Mouse (Mus musculus): ENCODE data around the gene Itpr3. TPM values are rescaled to one million over a fixed set of nuclear protein-coding genes. Genes with fewer than 3 reads are reported as not detected.

Gene Itpr3
- total RNA-seq, 2 experiments from 2014 or later: 1.9 to 2.0 TPM

DNA sequence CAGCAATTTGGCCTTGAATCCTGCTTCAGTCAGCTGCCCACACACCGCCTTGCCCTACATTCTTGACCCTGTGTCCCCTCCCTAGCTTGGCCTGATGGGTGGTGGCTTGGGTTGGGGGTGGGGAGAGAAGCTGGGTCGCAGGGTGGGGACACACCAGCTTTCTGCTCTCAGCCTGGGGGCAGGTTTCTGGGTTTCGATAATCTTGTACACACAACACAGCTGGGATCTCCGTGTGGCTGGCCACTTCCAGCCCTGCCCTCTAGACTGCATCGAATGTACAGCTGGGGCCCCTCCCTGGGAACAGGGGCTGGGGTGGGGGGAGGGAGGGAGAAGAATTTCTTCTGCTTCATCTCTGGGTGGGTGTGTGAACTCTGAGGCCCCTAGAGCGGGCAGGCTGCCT, 6.6 kb downstream of the Itpr3 start:
- intact Hi-C loops (cut with DNase I): no loop called here
- DNase-seq (ENCODE audit: low spot score in 2 of 2): no peak

- intact Hi-C loops (cut with DNase I): no loop called here
- no peak for DNase-seq (ENCODE audit: low spot score in 2 of 2)
These were observed 7.1 kb downstream of the Itpr3 start for GRCm38 (mm10) chr17:27064195-27064594.

- no peak for DNase-seq (ENCODE audit: low spot score in 2 of 2)
- intact Hi-C loops (cut with DNase I): no loop called here
These were observed 9.0 kb downstream of the Itpr3 start for GRCm38 (mm10) chr17:27066065-27066464.

- intact Hi-C loops (cut with DNase I): no loop called here
- DNase-seq (ENCODE audit: low spot score in 2 of 2): no peak
These were observed 12.0 kb downstream of the Itpr3 start for GRCm38 (mm10) chr17:27069071-27069470.

DNA sequence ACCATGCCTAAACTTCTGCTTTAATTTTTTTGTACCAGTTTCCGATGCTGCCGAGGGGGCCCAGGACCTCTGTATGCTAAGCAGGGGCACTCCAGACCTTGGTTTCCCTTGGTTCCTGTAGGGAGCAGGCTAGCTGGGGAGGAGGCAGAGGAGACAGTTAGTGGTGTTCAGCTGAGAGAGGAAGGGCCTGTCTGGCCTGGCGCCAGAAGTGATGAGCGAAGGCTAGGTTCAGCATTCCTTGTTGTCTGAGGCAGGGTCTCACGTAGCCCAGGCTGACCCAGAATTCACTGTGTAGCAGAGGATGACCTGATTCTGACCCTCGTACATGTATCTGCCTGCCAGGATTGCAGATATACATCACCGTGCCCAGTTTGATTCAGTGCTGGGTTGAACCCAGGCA, 13.8 kb downstream of the Itpr3 start:
- intact Hi-C loops (cut with DNase I): no loop called here
- no peak for DNase-seq (ENCODE audit: low spot score in 2 of 2)

GRCm38 (mm10) chr17:27071630-27072029, 14.5 kb downstream of the Itpr3 start:
- intact Hi-C loops (cut with DNase I): no loop called here
- no peak for DNase-seq (ENCODE audit: low spot score in 2 of 2)

GRCm38 (mm10) chr17:27072363-27072762, 15.3 kb downstream of the Itpr3 start:
- intact Hi-C loops (cut with DNase I): no loop called here
- peak; percentile 38 to 82 for DNase-seq (ENCODE audit: low spot score in 2 of 2)

DNA sequence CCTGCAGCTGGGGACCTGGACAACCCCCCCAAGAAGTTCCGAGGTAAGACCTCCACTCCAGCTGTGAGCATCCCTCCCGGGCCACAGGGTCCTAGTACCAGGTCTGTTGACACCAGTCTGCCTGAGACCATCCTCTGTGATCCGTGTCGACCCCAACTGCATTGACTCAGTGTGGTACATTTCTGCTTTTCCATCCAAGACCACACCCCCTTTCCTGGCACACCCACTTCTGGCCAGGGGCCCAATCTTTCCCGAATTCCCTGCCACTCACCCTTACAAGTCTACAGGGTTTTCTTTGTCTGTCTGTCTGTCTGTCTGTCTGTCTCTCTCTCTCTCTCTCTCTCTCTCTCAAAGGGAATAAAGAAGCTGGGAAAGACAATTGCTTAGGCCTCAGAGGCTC, 16.0 kb downstream of the Itpr3 start:
- intact Hi-C loops (cut with DNase I): no loop called here
- no peak for DNase-seq (ENCODE audit: low spot score in 2 of 2)

- no peak for DNase-seq (ENCODE audit: low spot score in 2 of 2)
- intact Hi-C loops (cut with DNase I): no loop called here
These were observed 16.7 kb downstream of the Itpr3 start for GRCm38 (mm10) chr17:27073778-27074177.

DNA sequence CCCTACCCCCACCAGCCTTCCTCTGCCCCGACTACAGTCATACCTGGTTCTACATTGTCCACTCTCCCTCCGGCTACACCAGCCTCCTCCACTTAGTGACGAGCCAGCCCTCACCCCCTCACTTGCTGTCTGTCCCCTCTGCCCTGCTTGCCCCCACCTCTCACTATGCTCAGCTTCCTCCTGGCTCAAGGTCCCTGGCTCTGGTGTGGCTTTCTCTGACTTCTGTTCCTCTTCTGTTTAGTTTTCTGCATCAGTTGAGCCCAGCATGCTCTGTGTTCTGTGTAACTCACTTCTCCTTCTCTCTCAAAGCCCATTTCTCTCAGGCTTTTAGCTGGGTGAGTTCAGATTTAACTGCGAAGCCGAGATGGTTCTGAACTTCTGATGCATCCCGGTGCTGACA, 17.1 kb downstream of the Itpr3 start:
- intact Hi-C loops (cut with DNase I): no loop called here
- DNase-seq (ENCODE audit: low spot score in 2 of 2): no peak

GRCm38 (mm10) chr17:27074849-27075745, 18.0 kb downstream of the Itpr3 start:
- DNase-seq (ENCODE audit: low spot score in 2 of 2): no peak
- intact Hi-C loops (cut with DNase I): no loop called here

GRCm38 (mm10) chr17:27077133-27077532, 20.0 kb downstream of the Itpr3 start:
- intact Hi-C loops (cut with DNase I): no loop called here
- DNase-seq (ENCODE audit: low spot score in 2 of 2): no peak

- DNase-seq (ENCODE audit: low spot score in 2 of 2): no peak
- intact Hi-C loops (cut with DNase I): no loop called here
These were observed 20.8 kb downstream of the Itpr3 start for GRCm38 (mm10) chr17:27077920-27078319.

GRCm38 (mm10) chr17:27078499-27078898, 21.4 kb downstream of the Itpr3 start:
- intact Hi-C loops (cut with DNase I): no loop called here
- DNase-seq (ENCODE audit: low spot score in 2 of 2): no peak

DNA sequence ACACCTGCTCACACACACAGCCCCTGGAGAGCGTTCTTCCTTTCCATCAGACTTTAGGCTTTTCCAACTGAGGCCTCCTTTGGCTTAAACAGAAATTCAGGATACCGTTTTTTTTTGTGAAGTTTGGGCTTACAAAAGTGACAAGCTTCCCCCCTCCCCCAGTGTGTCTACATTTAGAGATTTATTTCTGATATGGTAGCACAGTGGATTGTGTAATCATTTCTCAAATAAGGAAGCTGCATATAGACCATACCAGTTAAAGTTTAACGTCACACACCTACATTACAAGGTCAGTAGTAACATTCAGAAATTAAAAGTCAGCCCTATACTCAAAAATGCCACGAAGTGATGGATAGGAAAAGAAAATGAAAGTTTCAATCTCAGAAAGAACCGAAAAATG, 24.8 kb downstream of the Itpr3 start:
- no peak for DNase-seq (ENCODE audit: low spot score in 2 of 2)
- intact Hi-C loops (cut with DNase I): no loop called here

DNA sequence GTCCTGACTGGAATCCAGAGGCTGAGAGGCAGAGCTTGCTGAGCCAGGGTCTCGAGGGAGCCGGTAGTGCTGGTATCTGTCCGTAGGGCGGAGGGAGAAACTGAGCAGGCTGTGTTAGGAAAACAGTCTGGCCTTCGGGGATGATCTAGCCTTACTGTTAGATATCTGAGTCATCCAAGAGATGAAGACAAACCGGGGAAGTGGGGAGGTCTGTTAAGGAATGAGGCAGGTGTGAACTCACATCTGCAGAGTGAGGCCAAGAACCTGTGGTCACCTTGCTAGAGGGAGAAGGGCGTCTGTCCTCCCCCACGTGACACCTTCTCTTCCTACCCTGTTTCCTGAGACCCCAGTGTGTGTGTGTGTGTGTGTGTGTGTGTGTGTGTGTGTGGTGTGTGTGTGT, 25.7 kb downstream of the Itpr3 start:
- intact Hi-C loops (cut with DNase I): no loop called here
- DNase-seq (ENCODE audit: low spot score in 2 of 2): no peak

DNA sequence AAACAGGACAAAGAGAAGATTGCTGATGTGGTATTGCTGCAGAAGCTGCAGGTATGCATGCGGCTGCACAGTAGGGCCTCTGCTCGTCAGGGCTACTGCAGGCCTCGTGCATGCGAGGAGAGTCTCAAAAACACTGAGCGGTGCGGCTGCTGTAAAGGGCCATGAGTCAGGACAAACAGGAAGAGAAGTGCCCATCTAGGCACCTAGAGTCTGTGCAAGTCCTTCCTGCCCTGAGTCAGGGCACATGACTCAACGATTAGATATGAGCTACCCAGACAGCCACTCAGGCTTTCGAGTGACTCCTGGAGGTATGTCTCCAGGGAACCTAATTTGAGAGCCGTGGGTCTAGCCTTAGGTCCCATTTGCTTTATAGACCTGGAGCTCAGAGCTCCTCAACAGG, 26.5 kb downstream of the Itpr3 start:
- intact Hi-C loops (cut with DNase I): no loop called here
- DNase-seq (ENCODE audit: low spot score in 2 of 2): no peak

DNA sequence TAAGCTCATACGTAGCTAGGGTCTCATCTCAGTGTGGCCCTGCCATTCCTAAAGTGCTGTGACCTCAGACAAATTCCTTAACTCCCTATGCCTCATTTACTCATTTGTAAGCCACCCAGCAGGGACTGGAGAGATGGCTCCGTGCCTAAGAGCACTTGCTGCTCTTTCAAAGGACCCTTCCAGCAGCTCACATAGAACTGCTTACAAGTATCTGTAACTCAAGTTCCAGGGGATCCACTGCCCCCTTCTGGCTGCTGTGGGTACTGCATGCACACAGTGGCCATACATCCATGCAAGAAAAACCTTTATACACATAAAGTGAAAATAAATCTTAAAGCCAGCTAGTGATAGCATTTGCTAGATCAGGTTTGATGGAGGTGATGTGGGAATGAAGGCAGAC, 28.6 kb downstream of the Itpr3 start:
- no peak for DNase-seq (ENCODE audit: low spot score in 2 of 2)
- intact Hi-C loops (cut with DNase I): loop anchor here (2.0 kb wide), 1 partner anchor 43 kb away; no protein-coding TSS in a partner anchor

GRCm38 (mm10) chr17:27087426-27087825, 30.3 kb downstream of the Itpr3 start:
- intact Hi-C loops (cut with DNase I): no loop called here
- no peak for DNase-seq (ENCODE audit: low spot score in 2 of 2)

- intact Hi-C loops (cut with DNase I): no loop called here
These were observed 33.0 kb downstream of the Itpr3 start for GRCm38 (mm10) chr17:27090068-27090467.

GRCm38 (mm10) chr17:27095690-27096089, 38.6 kb downstream of the Itpr3 start:
- peak; percentile 26 to 60 for DNase-seq (ENCODE audit: low spot score in 2 of 2)
- intact Hi-C loops (cut with DNase I): no loop called here

More at GRCm38 (mm10) chr17:27090068-27090467, 33.0 kb downstream of the Itpr3 start:
- no peak for DNase-seq (ENCODE audit: low spot score in 2 of 2)

DNA sequence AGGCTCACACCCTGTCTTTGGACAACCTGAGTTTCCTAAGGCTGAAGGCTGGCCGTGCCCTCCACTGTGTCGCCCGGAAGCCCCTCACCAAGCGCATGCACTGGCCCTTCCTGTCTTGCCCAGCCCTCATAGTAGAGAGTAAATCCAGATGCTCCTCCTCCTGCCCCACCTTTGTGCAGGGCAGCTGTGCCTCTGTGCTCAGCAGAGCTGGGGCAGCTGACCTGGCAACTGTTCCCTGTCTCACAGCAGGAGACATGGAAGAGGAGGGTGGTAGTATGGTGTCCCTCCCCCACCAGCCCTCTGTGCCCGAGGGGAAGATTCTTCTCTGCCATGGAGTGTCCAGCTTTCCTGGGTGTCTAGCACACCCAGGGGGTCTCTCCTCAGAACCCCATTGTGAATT, 44.6 kb downstream of the Itpr3 start:
- intact Hi-C loops (cut with DNase I): no loop called here
- DNase-seq (ENCODE audit: low spot score in 2 of 2): no peak

Measured in left cerebral cortex, postnatal 25 days (tissue).